Mouse (Mus musculus): Measurements from ENCODE around the gene Cog3. TPM values are rescaled to one million over a fixed set of nuclear protein-coding genes. Genes with fewer than 3 reads are reported as not detected.
"Not testable (repeated sequence)": the region's sequence is repeated elsewhere in the genome, so short reads cannot be mapped to it uniquely, and the experiment has no call there.

Cog3 gene
- polyA plus RNA-seq, 1 experiment from 2014 or later = 6.9 TPM

DNA sequence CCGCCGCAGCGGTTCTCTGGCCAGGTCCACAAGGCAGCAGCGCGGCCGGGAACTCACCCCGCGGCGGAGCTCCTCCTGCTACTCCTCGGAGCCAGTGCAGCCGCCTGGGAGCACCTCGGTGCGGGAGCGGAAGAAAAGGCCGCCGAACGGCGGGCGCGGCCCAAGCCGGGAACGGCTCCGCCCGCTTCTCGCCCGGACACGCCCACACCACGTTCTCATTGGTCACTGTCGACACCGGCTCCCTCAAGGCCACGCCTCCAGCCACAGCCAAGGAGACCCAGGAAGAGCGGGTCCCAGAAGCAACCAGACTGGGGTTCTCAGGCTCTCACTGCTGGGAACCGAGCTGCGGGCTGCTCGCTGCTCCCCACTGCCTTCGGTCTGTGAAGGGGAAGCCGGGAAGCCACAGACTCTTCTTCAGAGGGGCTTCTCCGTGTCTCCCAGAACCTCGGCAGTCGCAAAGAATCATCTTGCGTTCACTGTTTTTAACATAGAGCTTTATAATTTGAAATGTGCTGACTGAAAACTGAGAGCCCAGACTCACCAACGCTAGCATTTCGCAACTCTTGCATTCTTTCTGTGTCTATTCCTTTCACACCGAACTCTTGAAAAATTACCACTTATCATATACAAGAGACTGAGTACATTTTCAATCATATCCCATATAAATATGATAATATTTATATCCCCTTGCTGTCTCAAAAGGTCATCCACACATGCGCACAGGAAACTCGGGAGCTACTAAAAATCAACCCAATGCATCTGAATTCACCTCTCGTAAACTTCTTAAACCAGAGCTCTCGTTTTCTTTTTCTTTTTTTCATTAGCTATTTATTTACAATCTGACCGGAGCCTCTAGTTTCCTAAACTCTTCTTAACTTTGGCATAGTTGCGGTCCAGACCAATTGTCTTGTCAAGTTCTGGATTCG, 32.8 kb upstream of the Cog3 start, which contains the start of gene Slc25a30:
Gene Slc25a30 (minus strand): TSS at position 170 of the 926 bp plus-strand sequence.
- Histone ChIP-seq H3K4me1 (replicated peaks) (peaks cover 26% of the 10 kb centered on the region), H3K36me3 (peaks cover 2% of the 10 kb centered on the region; the same call in 1 of the 2 replicates), H3K4me2 (peak within 1 kb of the TSS; percentile 96), H3K9ac (peak within 1 kb of the TSS; percentile 88), H3K4me3 (replicated peaks) (peak within 1 kb of the TSS; percentile 82), H3K9me3 (replicated peaks) (no peaks in the 10 kb centered on the region), H3K27ac (peak within 1 kb of the TSS; percentile 91), H3K27me3 (0 out of 2 replicates have a peak, but pooled peaks cover 4% of the 10 kb centered on the region)
- WGBS (ENCODE audit: insufficient replicate concordance) = 5% methylated on average over 44 of the region's 51 CpGs
- peak; percentile 98 for ATAC-seq (ENCODE audit: low read depth)
- peak; percentile 97 for DNase-seq

- WGBS (ENCODE audit: insufficient replicate concordance) = 2% methylated on average over 30 of the region's 31 CpGs
- H3K4me2 ChIP-seq = peak overlapping the region; percentile 96
- H3K9ac ChIP-seq = peak overlapping the region; percentile 88
- H3K4me3 ChIP-seq (replicated peaks) = peak overlapping the region; percentile 82
- H3K36me3 ChIP-seq = peaks cover 5% of the 10 kb centered on the region; the same call in 1 of the 2 replicates
- H3K4me1 ChIP-seq (replicated peaks) = peaks cover 26% of the 10 kb centered on the region
- peak; percentile 70 for ATAC-seq (ENCODE audit: low read depth)
- DNase-seq = peak; percentile 48
- 0 out of 2 replicates have a peak, but pooled peaks cover 4% of the 10 kb centered on the region for H3K27me3 ChIP-seq
- peak overlapping the region; percentile 91 for H3K27ac ChIP-seq
- H3K9me3 ChIP-seq (replicated peaks) = no peaks in the 10 kb centered on the region
Measured at GRCm38 (mm10) chr14:75786424-75786867, 32.1 kb upstream of the Cog3 start.

DNA sequence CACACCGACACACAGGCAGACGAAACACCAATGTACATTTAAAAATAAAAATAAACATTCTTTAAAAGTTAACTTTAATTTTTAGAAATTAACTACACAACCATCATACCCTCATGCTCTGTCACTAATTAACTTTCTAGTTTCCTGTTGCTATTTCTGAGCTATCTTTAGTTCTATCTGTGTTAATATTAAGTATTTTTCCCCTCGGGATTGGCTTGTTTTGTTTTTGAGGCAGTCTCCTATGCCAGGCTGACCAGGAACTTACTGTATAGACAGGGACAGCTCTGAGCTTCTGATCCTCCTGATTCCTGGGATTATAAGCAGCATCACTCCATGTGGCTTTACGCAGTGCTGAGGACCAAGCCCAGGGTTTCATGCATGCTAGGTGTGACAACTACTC, 25.6 kb upstream of the Cog3 start:
- ATAC-seq (ENCODE audit: low read depth) (no peak), DNase-seq (no peak)
- no peaks in the 10 kb centered on the region for H3K9me3 ChIP-seq (replicated peaks)
- 80% methylated on average over 4 of the region's 4 CpGs for WGBS (ENCODE audit: insufficient replicate concordance)
- no peak overlapping the region for H3K27ac ChIP-seq
- no peak overlapping the region for H3K9ac ChIP-seq
- H3K27me3 ChIP-seq = no peaks in the 10 kb centered on the region
- peaks cover 16% of the 10 kb centered on the region for H3K4me1 ChIP-seq (replicated peaks)
- H3K4me2 ChIP-seq = no peak overlapping the region
- H3K36me3 ChIP-seq = peaks cover 35% of the 10 kb centered on the region
- H3K4me3 ChIP-seq (replicated peaks) = no peak overlapping the region

DNA sequence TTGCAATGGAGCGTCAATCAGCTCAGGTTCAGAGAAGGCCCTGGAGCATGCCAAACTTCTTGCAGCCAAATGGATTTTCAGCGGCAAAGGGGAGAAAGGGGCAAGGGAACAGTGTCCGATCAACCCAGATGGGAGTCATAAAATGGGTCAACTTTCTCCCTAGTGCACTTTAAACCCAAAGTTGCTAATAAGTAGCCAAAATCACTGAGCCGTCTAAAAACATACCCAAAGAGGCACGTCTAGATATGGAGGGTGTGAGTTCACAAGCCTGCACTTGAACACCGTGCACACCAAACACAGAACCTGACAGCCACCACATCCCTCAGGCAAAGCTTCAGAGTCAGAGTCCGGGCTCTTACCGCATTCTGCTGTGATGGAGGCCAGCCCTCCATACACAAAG, 22.3 kb upstream of the Cog3 start:
- Histone ChIP-seq H3K4me3 (replicated peaks) (no peak overlapping the region), H3K4me2 (no peak overlapping the region), H3K27me3 (no peaks in the 10 kb centered on the region), H3K9ac (no peak overlapping the region), H3K4me1 (replicated peaks) (peaks cover 43% of the 10 kb centered on the region), H3K36me3 (peaks cover 34% of the 10 kb centered on the region), H3K9me3 (replicated peaks) (no peaks in the 10 kb centered on the region), H3K27ac (no peak overlapping the region)
- DNase-seq = no peak
- 85% methylated on average over 8 of the region's 8 CpGs for WGBS (ENCODE audit: insufficient replicate concordance)
- ATAC-seq (ENCODE audit: low read depth) = no peak

GRCm38 (mm10) chr14:75773431-75773830, 19.1 kb upstream of the Cog3 start:
- ATAC-seq (ENCODE audit: low read depth) = peak; percentile 89
- H3K27ac ChIP-seq = peak overlapping the region; percentile 84
- H3K4me2 ChIP-seq = peak overlapping the region; percentile 48
- peak; percentile 65 for DNase-seq
- H3K9me3 ChIP-seq (replicated peaks) = no peaks in the 10 kb centered on the region
- peak overlapping the region; percentile 58 for H3K9ac ChIP-seq
- peaks cover 54% of the 10 kb centered on the region for H3K36me3 ChIP-seq
- 21% methylated on average over 8 of the region's 8 CpGs for WGBS (ENCODE audit: insufficient replicate concordance)
- H3K27me3 ChIP-seq = no peaks in the 10 kb centered on the region
- no peak overlapping the region; the same call in 1 of the 2 replicates for H3K4me3 ChIP-seq (replicated peaks)
- peaks cover 45% of the 10 kb centered on the region for H3K4me1 ChIP-seq (replicated peaks)

DNA sequence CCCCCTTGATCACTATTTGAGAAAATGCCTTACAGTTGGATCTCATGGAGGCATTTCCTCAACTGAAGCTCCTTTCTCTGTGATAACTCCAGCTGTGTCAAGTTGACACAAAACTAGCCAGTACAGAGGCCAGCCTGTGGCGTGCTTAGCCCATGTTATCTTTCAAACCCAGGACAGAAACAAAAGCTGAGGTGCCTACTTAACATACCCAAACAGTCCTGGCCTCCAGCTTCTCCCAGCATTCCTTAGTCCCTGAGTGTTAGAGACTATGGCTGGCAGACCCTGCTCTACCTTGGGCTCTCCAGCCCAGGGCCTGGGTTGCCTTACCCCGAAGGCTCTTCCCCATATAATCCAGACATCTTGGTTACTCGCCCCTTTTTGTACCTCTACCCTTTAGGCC, 18.1 kb upstream of the Cog3 start:
- not testable (repeated sequence) for H3K4me3 ChIP-seq (replicated peaks); H3K9ac ChIP-seq; DNase-seq; H3K9me3 ChIP-seq (replicated peaks); H3K4me2 ChIP-seq; H3K27me3 ChIP-seq
- WGBS (ENCODE audit: insufficient replicate concordance) = 49% methylated on average over 3 of the region's 3 CpGs
- peaks cover 37% of the 10 kb centered on the region for H3K4me1 ChIP-seq (replicated peaks)
- ATAC-seq (ENCODE audit: low read depth) = peak; percentile 57
- peak overlapping the region; percentile 84 for H3K27ac ChIP-seq
- peaks cover 50% of the 10 kb centered on the region for H3K36me3 ChIP-seq

DNA sequence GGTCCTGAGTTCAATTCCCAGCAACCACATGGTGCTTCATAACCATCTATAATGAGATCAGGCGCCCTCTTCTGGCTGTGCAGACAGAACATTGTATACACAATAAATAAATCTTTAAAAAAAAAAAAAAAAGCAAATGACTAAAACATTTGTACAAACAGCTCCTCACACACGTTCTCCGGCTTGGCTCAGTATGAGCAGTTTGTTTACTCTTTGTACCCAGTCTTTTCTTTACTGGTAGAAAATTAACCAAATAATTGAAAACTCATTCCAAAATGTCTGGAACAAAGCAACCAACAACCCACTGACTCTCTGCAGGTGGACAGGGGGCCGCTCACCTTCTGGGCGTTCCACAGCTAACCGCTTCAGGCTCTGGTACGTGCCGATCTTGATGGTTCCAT, 16.8 kb upstream of the Cog3 start:
- Histone ChIP-seq H3K4me3 (replicated peaks) (no peak overlapping the region), H3K4me2 (no peak overlapping the region), H3K36me3 (peaks cover 50% of the 10 kb centered on the region), H3K27ac (no peak overlapping the region), H3K9ac (no peak overlapping the region), H3K27me3 (no peaks in the 10 kb centered on the region), H3K9me3 (replicated peaks) (no peaks in the 10 kb centered on the region), H3K4me1 (replicated peaks) (peaks cover 30% of the 10 kb centered on the region)
- DNase-seq (no peak), ATAC-seq (ENCODE audit: low read depth) (no peak)
- 80% methylated on average over 8 of the region's 8 CpGs for WGBS (ENCODE audit: insufficient replicate concordance)

GRCm38 (mm10) chr14:75769334-75769733, 15.0 kb upstream of the Cog3 start:
- peaks cover 28% of the 10 kb centered on the region for H3K4me1 ChIP-seq (replicated peaks)
- ATAC-seq (ENCODE audit: low read depth) = no peak
- H3K27me3 ChIP-seq = no peaks in the 10 kb centered on the region
- H3K27ac ChIP-seq = no peak overlapping the region
- H3K36me3 ChIP-seq = peaks cover 53% of the 10 kb centered on the region
- no peak overlapping the region for H3K4me3 ChIP-seq (replicated peaks)
- no peak for DNase-seq
- WGBS (ENCODE audit: insufficient replicate concordance) = 87% methylated on average over 9 of the region's 9 CpGs
- no peaks in the 10 kb centered on the region for H3K9me3 ChIP-seq (replicated peaks)
- H3K9ac ChIP-seq = no peak overlapping the region
- no peak overlapping the region for H3K4me2 ChIP-seq

DNA sequence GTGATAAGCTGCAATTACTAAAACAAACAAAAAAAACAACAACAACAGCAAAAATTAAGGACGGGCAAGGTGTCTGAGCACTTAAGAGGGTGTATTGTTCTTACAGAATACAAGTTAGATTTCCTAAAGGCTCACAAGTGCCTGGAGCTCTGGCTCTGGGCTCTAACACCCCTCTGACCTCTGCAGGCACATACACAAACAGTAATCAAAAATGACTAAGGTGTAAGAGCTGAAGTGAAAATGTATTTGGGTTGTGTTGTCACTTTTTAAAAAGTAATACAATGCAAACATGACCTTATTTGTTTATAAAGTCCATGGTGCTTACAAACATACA, 13.9 kb upstream of the Cog3 start:
- Histone ChIP-seq H3K27ac (no peak overlapping the region), H3K4me1 (replicated peaks) (peaks cover 17% of the 10 kb centered on the region), H3K9me3 (replicated peaks) (no peaks in the 10 kb centered on the region), H3K9ac (no peak overlapping the region), H3K27me3 (no peaks in the 10 kb centered on the region), H3K4me2 (no peak overlapping the region), H3K36me3 (peaks cover 63% of the 10 kb centered on the region), H3K4me3 (replicated peaks) (no peak overlapping the region)
- WGBS (ENCODE audit: insufficient replicate concordance) = 11% methylated on average over 1 of the region's 1 CpGs
- DNase-seq = no peak
- ATAC-seq (ENCODE audit: low read depth) = no peak

DNA sequence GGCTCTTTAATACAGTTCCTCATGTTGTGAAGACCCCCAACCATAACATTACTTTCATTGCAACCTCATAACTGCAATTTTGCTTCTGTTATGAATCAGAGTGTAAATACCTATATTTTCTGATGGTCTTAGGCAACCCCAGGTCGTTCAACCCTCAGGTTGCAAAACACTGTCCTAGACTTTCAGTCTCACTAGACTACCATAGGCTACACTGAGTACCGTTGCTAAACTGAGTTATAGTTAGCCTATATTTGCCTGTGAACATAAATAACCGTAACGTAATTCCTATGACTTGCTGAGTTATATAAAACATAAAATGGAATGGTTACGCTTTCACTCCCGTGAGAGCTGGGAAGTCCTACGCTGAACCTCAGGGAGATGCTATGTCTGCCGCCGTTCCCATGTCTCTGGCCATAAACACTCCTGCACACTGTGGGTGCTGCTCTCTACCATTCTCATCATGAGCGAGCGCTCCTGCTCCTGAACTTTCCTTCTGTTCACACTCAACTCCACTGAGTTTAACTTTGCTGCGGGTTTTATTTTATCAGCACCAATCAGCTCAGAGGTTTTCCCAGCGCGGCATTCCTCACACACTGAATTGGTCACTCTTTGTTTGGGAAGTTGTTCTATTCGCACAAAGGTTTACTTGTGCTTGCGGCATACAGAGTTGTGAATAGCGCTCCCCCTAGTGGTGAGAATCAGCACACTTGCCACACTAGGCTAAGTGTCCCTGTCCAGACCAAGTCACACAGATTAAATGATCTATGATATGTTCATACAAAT, 13.4 kb upstream of the Cog3 start:
- no peak overlapping the region for H3K4me3 ChIP-seq (replicated peaks)
- H3K4me1 ChIP-seq (replicated peaks) = peaks cover 12% of the 10 kb centered on the region
- peak; percentile 40 for DNase-seq
- peak; percentile 40; the same call in 1 of the 2 replicates for ATAC-seq (ENCODE audit: low read depth)
- H3K9me3 ChIP-seq (replicated peaks) = no peaks in the 10 kb centered on the region
- 64% methylated on average over 17 of the region's 17 CpGs for WGBS (ENCODE audit: insufficient replicate concordance)
- H3K36me3 ChIP-seq = peaks cover 64% of the 10 kb centered on the region
- H3K9ac ChIP-seq = no peak overlapping the region
- no peak overlapping the region for H3K4me2 ChIP-seq
- no peak overlapping the region for H3K27ac ChIP-seq
- no peaks in the 10 kb centered on the region for H3K27me3 ChIP-seq

All from liver, embryonic 13.5 days (tissue).